Mouse (Mus musculus): ENCODE results near the gene Esm1. TPM values are rescaled to one million over a fixed set of nuclear protein-coding genes. Genes with fewer than 3 reads are reported as not detected.

The Esm1 gene
- polyA plus RNA-seq (2015; fragmentation: Nextera tagmentation; extraction: Ambion mirVana), result 1.9 and 2.5 TPM in 2 replicates

- no peak for ATAC-seq (replicated peaks; ENCODE audit: extremely low read depth, insufficient read depth, low FRiP score)
- Histone ChIP-seq H3K9me3 (replicated peaks; ENCODE audit: control insufficient read depth, low read length) (no peaks in the 10 kb centered on the region), H3K4me2 (ENCODE audit: low read depth, low read length) (peak within 1 kb of the TSS; percentile 54), H3K27me3 (ENCODE audit: control insufficient read depth, insufficient read depth, low read length) (no peaks in the 10 kb centered on the region), H3K4me3 (ENCODE audit: low read length) (peak within 1 kb of the TSS; percentile 32), H3K4me1 (ENCODE audit: control insufficient read depth, insufficient read depth, low read length) (peaks cover 8% of the 10 kb centered on the region; the same call in 1 of the 2 replicates), H3K9ac (ENCODE audit: low read length) (peak within 1 kb of the TSS; percentile 18; the same call in 1 of the 2 replicates), H3K36me3 (ENCODE audit: control insufficient read depth, insufficient read depth) (no peaks in the 10 kb centered on the region), H3K27ac (ENCODE audit: low read length) (no peak within 1 kb of the TSS)
- WGBS, result 30% methylated on average over 15 of the region's 15 CpGs
Measured at GRCm38 (mm10) chr13:113209624-113210023, at the start of gene Esm1. Gene Esm1, plus strand, starts transcription at chr13:113209659.

- WGBS, result 81% methylated on average over 5 of the region's 5 CpGs
- H3K36me3 ChIP-seq (ENCODE audit: control insufficient read depth, insufficient read depth), result no peaks in the 10 kb centered on the region
- no peak overlapping the region for H3K9ac ChIP-seq (ENCODE audit: low read length)
- no peak overlapping the region for H3K4me2 ChIP-seq (ENCODE audit: low read depth, low read length)
- no peaks in the 10 kb centered on the region for H3K4me1 ChIP-seq (ENCODE audit: control insufficient read depth, insufficient read depth, low read length)
- H3K4me3 ChIP-seq (ENCODE audit: low read length), result no peak overlapping the region
- ATAC-seq (replicated peaks; ENCODE audit: extremely low read depth, insufficient read depth, low FRiP score), result no peak
- H3K9me3 ChIP-seq (replicated peaks; ENCODE audit: control insufficient read depth, low read length), result no peaks in the 10 kb centered on the region
- no peaks in the 10 kb centered on the region for H3K27me3 ChIP-seq (ENCODE audit: control insufficient read depth, insufficient read depth, low read length)
- no peak overlapping the region for H3K27ac ChIP-seq (ENCODE audit: low read length)
Measured at GRCm38 (mm10) chr13:113164252-113165005, 45.0 kb upstream of the Esm1 start.

- H3K4me3 ChIP-seq (ENCODE audit: low read length), result no peak overlapping the region
- no peaks in the 10 kb centered on the region for H3K9me3 ChIP-seq (replicated peaks; ENCODE audit: control insufficient read depth, low read length)
- H3K9ac ChIP-seq (ENCODE audit: low read length), result no peak overlapping the region
- ATAC-seq (replicated peaks; ENCODE audit: extremely low read depth, insufficient read depth, low FRiP score), result no peak
- H3K4me2 ChIP-seq (ENCODE audit: low read depth, low read length), result no peak overlapping the region
- no peaks in the 10 kb centered on the region for H3K36me3 ChIP-seq (ENCODE audit: control insufficient read depth, insufficient read depth)
- 56% methylated on average over 9 of the region's 9 CpGs for WGBS
- H3K4me1 ChIP-seq (ENCODE audit: control insufficient read depth, insufficient read depth, low read length), result no peaks in the 10 kb centered on the region
- H3K27me3 ChIP-seq (ENCODE audit: control insufficient read depth, insufficient read depth, low read length), result no peaks in the 10 kb centered on the region
- no peak overlapping the region for H3K27ac ChIP-seq (ENCODE audit: low read length)
Measured at GRCm38 (mm10) chr13:113168018-113168534, 41.4 kb upstream of the Esm1 start.

- Histone ChIP-seq H3K9ac (ENCODE audit: low read length) (no peak overlapping the region), H3K9me3 (replicated peaks; ENCODE audit: control insufficient read depth, low read length) (no peaks in the 10 kb centered on the region), H3K27ac (ENCODE audit: low read length) (no peak overlapping the region), H3K4me1 (ENCODE audit: control insufficient read depth, insufficient read depth, low read length) (no peaks in the 10 kb centered on the region), H3K4me3 (ENCODE audit: low read length) (no peak overlapping the region), H3K4me2 (ENCODE audit: low read depth, low read length) (no peak overlapping the region), H3K36me3 (ENCODE audit: control insufficient read depth, insufficient read depth) (no peaks in the 10 kb centered on the region), H3K27me3 (ENCODE audit: control insufficient read depth, insufficient read depth, low read length) (no peaks in the 10 kb centered on the region)
- ATAC-seq (replicated peaks; ENCODE audit: extremely low read depth, insufficient read depth, low FRiP score), result no peak
Measured at GRCm38 (mm10) chr13:113170256-113170655, 39.2 kb upstream of the Esm1 start.

GRCm38 (mm10) chr13:113174162-113174561 is 35.3 kb upstream of the Esm1 start:
- H3K9ac ChIP-seq (ENCODE audit: low read length), result no peak overlapping the region
- H3K4me1 ChIP-seq (ENCODE audit: control insufficient read depth, insufficient read depth, low read length), result no peaks in the 10 kb centered on the region
- WGBS, result 80% methylated on average over 6 of the region's 6 CpGs
- no peak for ATAC-seq (replicated peaks; ENCODE audit: extremely low read depth, insufficient read depth, low FRiP score)
- H3K27ac ChIP-seq (ENCODE audit: low read length), result no peak overlapping the region
- no peaks in the 10 kb centered on the region for H3K27me3 ChIP-seq (ENCODE audit: control insufficient read depth, insufficient read depth, low read length)
- H3K4me3 ChIP-seq (ENCODE audit: low read length), result no peak overlapping the region
- H3K9me3 ChIP-seq (replicated peaks; ENCODE audit: control insufficient read depth, low read length), result no peaks in the 10 kb centered on the region
- H3K4me2 ChIP-seq (ENCODE audit: low read depth, low read length), result no peak overlapping the region
- no peaks in the 10 kb centered on the region for H3K36me3 ChIP-seq (ENCODE audit: control insufficient read depth, insufficient read depth)

GRCm38 (mm10) chr13:113183310-113183709 is 26.1 kb upstream of the Esm1 start:
- H3K9ac ChIP-seq (ENCODE audit: low read length), result no peak overlapping the region
- ATAC-seq (replicated peaks; ENCODE audit: extremely low read depth, insufficient read depth, low FRiP score), result no peak
- WGBS, result 80% methylated on average over 8 of the region's 8 CpGs
- no peak overlapping the region for H3K4me3 ChIP-seq (ENCODE audit: low read length)
- no peaks in the 10 kb centered on the region for H3K4me1 ChIP-seq (ENCODE audit: control insufficient read depth, insufficient read depth, low read length)
- no peaks in the 10 kb centered on the region for H3K36me3 ChIP-seq (ENCODE audit: control insufficient read depth, insufficient read depth)
- H3K27ac ChIP-seq (ENCODE audit: low read length), result no peak overlapping the region
- H3K9me3 ChIP-seq (replicated peaks; ENCODE audit: control insufficient read depth, low read length), result no peaks in the 10 kb centered on the region
- no peaks in the 10 kb centered on the region for H3K27me3 ChIP-seq (ENCODE audit: control insufficient read depth, insufficient read depth, low read length)
- no peak overlapping the region for H3K4me2 ChIP-seq (ENCODE audit: low read depth, low read length)

GRCm38 (mm10) chr13:113183720-113184119 is 25.7 kb upstream of the Esm1 start:
- no peak overlapping the region for H3K4me3 ChIP-seq (ENCODE audit: low read length)
- 84% methylated on average over 4 of the region's 4 CpGs for WGBS
- no peaks in the 10 kb centered on the region for H3K27me3 ChIP-seq (ENCODE audit: control insufficient read depth, insufficient read depth, low read length)
- H3K9me3 ChIP-seq (replicated peaks; ENCODE audit: control insufficient read depth, low read length), result no peaks in the 10 kb centered on the region
- no peak for ATAC-seq (replicated peaks; ENCODE audit: extremely low read depth, insufficient read depth, low FRiP score)
- H3K4me1 ChIP-seq (ENCODE audit: control insufficient read depth, insufficient read depth, low read length), result no peaks in the 10 kb centered on the region
- H3K4me2 ChIP-seq (ENCODE audit: low read depth, low read length), result no peak overlapping the region
- H3K27ac ChIP-seq (ENCODE audit: low read length), result no peak overlapping the region
- no peaks in the 10 kb centered on the region for H3K36me3 ChIP-seq (ENCODE audit: control insufficient read depth, insufficient read depth)
- no peak overlapping the region for H3K9ac ChIP-seq (ENCODE audit: low read length)

GRCm38 (mm10) chr13:113196808-113197674 is 12.4 kb upstream of the Esm1 start:
- Histone ChIP-seq H3K4me3 (ENCODE audit: low read length) (no peak overlapping the region), H3K9me3 (replicated peaks; ENCODE audit: control insufficient read depth, low read length) (no peaks in the 10 kb centered on the region), H3K27ac (ENCODE audit: low read length) (no peak overlapping the region), H3K9ac (ENCODE audit: low read length) (no peak overlapping the region), H3K36me3 (ENCODE audit: control insufficient read depth, insufficient read depth) (no peaks in the 10 kb centered on the region), H3K4me1 (ENCODE audit: control insufficient read depth, insufficient read depth, low read length) (no peaks in the 10 kb centered on the region), H3K27me3 (ENCODE audit: control insufficient read depth, insufficient read depth, low read length) (no peaks in the 10 kb centered on the region), H3K4me2 (ENCODE audit: low read depth, low read length) (no peak overlapping the region)
- ATAC-seq (replicated peaks; ENCODE audit: extremely low read depth, insufficient read depth, low FRiP score), result no peak
- WGBS, result 63% methylated on average over 13 of the region's 13 CpGs
